Mouse (Mus musculus): Measurements from ENCODE around the gene Sycn. TPM values are rescaled to one million over a fixed set of nuclear protein-coding genes. Genes with fewer than 3 reads are reported as not detected.
A peak's percentile ranks its signal among the peaks of the same experiment; 100 is the strongest.

Gene Sycn
- total RNA-seq, 2 experiments from 2014 or later, result not detected

- no peak for DNase-seq (ENCODE audit: extremely low spot score in 1 of 2, low spot score in 1 of 2)
Measured at GRCm38 (mm10) chr7:28557069-28557468, 16.4 kb downstream of the Sycn start.

- no peak for DNase-seq (ENCODE audit: extremely low spot score in 1 of 2, low spot score in 1 of 2)
Measured at GRCm38 (mm10) chr7:28557708-28558107, 17.0 kb downstream of the Sycn start.

DNA sequence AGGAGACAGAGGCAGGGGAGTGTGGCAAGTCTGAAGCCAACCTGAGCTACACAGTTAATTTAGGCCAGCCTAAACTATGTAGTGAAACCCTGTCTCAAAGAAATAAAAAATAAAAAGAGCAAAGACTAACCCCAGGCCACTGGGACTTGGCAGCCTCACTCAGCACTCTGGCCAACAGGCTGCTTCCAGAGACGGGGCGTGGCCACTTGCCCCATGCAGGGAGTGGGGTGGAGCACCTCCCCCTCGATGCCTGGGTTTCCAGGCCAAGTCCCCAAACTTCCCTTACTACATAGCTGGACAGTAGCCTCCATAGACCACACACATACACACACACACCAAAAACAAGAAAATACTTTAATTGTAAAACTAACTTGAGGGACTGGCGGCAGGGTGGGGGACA lies 17.8 kb downstream of the Sycn start:
- no peak for DNase-seq (ENCODE audit: extremely low spot score in 1 of 2, low spot score in 1 of 2)

GRCm38 (mm10) chr7:28560856-28561255 lies 20.2 kb downstream of the Sycn start:
- DNase-seq (ENCODE audit: extremely low spot score in 1 of 2, low spot score in 1 of 2), result no peak

GRCm38 (mm10) chr7:28561967-28562366 lies 21.3 kb downstream of the Sycn start:
- no peak for DNase-seq (ENCODE audit: extremely low spot score in 1 of 2, low spot score in 1 of 2)

GRCm38 (mm10) chr7:28562371-28562770 lies 21.7 kb downstream of the Sycn start:
- no peak for DNase-seq (ENCODE audit: extremely low spot score in 1 of 2, low spot score in 1 of 2)

- no peak for DNase-seq (ENCODE audit: extremely low spot score in 1 of 2, low spot score in 1 of 2)
Measured at GRCm38 (mm10) chr7:28562951-28563350, 22.3 kb downstream of the Sycn start.

DNA sequence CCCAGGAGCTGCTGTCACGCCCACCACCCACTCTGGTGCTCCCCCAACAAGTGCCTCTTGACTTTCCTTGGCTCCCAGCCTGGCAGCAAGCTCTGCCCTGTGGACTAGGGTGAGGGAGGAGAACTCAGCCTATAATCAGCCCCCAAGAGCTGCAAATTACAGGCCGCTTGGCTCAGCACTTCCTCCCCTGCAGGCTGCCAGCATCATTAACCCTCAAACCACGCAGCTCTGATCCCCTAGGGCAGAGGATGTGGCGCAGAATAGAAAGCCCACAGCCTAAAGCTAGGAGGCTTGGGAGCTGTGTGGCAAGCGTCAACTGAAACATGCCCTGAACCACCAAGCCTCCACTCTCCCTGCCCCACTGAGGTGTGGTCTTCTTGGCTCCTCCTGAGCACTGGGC lies 24.7 kb downstream of the Sycn start:
- DNase-seq (ENCODE audit: extremely low spot score in 1 of 2, low spot score in 1 of 2), result no peak

DNA sequence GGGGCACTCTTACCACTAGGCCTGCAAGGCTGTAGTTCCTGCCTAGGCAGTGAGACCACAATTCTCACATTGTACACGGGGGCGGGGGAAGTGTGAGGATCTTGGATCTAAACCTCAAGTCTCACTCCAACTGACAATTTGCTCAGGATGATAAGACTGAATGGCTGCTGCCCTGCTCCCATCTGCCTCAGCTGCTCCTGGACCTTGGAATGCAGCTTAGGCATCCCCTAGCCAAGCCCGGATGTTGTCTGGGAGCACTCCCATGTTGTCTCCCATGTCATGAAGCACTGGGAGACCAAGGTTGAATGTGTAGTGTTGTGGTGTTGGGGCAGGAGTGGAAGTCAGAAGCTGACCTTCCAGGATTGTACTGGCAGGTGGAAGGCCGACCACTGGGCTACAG lies 26.9 kb downstream of the Sycn start:
- no peak for DNase-seq (ENCODE audit: extremely low spot score in 1 of 2, low spot score in 1 of 2)

DNA sequence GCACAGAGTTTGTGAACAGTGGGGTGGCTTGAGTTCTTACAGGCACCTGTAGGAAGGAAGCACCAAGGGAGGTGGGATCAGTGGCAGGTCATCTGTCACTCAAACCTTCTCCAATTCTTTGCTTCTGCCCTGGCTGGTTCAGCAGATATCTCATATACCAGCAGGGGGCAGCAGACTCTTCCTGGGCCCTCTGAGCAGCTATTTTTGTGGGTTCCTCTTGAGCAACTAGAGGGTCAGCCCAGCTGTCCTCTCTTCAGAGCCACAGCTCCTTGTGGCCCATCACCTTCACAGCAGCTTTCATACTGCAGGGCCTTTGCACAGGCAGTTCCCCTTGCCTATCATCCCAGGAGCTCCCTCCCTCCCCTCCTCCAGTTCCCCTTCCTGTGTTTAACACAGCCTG lies 27.6 kb downstream of the Sycn start:
- DNase-seq (ENCODE audit: extremely low spot score in 1 of 2, low spot score in 1 of 2), result peak; percentile 56 to 75

- DNase-seq (ENCODE audit: extremely low spot score in 1 of 2, low spot score in 1 of 2), result no peak
Measured at GRCm38 (mm10) chr7:28570291-28570981, 29.8 kb downstream of the Sycn start.

DNA sequence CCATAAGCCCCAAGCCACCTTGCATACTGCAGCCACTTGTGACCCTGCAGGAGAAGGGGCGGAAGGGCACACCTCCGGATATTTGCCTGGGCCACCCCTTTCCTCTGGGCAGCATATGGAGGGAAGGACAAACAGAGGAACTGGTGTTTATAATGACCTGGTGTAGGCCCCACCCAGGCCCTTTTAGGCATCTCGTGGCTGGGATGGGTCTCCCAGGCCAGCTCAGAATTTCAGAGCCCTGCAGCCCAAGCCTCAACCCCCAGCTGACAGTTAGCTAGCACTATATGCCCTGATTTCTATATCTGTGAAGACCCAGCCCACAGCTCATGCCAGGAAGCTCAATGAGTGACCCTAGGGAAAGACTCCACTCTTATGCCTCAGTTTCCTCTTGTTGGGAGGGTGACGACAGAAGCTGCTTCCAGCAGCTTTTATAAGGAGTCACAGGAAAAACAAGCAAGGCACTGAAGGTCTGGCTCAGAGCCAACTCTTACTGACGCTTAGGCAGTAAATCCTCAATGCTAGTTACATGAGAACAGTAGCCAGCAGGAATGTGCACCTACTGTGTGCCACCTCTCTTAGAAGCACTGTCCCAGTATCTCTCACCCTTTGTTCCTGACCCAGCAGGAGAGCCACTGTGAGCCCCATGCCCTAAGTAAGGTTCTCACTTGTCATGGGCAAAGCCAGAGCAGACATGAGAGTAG lies 30.4 kb downstream of the Sycn start:
- no peak for DNase-seq (ENCODE audit: extremely low spot score in 1 of 2, low spot score in 1 of 2)

- no peak for DNase-seq (ENCODE audit: extremely low spot score in 1 of 2, low spot score in 1 of 2)
Measured at GRCm38 (mm10) chr7:28572689-28573088, 32.0 kb downstream of the Sycn start.

GRCm38 (mm10) chr7:28573236-28573635 lies 32.6 kb downstream of the Sycn start:
- DNase-seq (ENCODE audit: extremely low spot score in 1 of 2, low spot score in 1 of 2), result no peak

DNA sequence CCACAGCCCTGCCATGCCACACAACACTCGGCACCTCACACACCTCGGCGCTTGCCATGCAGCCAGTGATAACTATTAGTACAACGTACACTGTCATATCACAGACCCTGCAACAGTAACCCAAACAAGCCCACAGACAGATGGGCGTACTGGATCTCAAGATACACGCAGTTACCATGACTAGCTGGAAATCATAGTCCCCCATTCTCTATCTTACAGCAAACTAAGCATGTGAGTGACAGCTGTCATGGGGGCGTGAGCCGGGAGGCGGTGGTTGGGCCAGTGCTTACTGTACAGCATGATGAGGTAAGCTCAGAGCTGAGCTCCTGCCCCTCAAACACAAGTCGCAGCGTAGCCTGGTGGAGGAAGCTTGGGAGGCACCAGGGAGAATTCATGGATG lies 34.9 kb downstream of the Sycn start:
- DNase-seq (ENCODE audit: extremely low spot score in 1 of 2, low spot score in 1 of 2), result peak; percentile 43 to 53

DNA sequence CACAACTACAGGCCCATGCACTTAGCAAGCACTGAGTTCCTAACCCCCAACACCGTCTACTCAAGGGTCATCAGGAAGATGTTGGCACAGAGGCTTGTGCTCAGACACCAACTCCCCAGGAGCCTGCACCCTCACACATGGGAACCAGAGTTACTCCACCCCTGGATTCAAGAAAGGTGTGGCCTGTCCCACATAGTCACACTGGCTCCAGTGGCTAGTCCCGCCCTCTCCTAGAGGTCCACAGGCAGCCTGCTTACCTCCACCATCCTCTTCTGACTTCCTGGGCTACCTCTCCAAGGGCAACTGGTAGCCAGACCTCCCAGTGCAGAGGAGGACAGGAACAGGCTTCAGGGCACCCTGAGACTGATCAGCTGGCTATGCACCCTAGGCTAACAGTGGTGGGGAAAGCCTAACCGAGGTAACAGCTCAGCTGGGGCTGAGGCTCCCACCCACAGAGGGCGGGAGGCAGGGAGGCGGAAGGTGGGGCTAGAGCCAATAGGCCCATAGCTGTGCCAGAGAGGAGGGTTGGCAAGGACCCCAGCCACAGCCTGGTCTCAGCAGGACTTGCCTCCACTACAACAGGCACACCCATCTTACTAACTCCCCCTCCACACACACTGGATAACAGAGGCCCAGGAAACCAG lies 35.7 kb downstream of the Sycn start:
- peak in 1 of 2 experiments; percentile 40 for DNase-seq (ENCODE audit: extremely low spot score in 1 of 2, low spot score in 1 of 2)

GRCm38 (mm10) chr7:28577826-28578542 lies 37.3 kb downstream of the Sycn start:
- DNase-seq (ENCODE audit: extremely low spot score in 1 of 2, low spot score in 1 of 2), result no peak

DNA sequence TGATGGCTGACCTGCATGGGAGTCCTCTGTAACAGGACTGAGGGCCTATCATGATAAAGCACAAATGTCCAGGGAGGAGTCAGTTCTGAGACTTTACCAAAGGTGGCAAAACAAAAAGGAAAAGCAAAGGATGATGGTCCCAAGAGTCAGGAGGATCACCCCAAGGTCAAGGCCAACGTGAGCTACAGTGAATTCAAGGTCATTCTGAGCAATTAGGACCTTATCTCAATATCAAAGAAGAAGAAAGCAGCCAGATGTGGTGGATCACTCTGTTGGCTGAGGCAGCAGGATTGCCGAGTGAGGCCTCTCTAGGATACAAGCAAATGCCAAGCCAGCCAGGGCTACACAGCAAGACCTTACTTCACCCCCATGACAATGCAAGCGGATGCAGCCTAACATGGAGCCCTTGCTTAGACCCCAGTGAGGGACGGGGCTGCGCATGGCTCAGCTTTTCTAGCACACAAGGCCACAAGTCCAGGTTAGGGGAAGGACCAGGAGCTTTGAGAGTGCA lies 37.9 kb downstream of the Sycn start:
- no peak for DNase-seq (ENCODE audit: extremely low spot score in 1 of 2, low spot score in 1 of 2)

DNA sequence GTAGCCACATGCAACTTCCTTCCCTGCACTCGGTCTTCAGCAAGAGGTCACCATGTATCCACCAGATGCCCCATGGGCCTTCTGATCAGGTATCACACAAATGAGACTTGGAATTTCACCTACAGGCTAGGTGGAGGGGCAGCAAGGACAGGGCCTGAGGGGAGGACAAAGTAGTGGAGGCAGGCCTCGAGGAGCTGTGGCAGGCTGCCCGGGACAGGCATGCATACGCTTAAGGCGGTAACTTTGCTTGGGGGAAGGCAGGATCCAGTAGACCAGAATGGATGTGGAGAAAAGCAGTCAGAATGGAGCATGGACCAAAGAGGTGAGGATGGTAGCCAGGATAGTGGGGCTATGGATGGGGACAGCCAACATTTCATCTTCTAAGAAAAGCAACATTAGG lies 39.1 kb downstream of the Sycn start:
- no peak for DNase-seq (ENCODE audit: extremely low spot score in 1 of 2, low spot score in 1 of 2)

- no peak for DNase-seq (ENCODE audit: extremely low spot score in 1 of 2, low spot score in 1 of 2)
Measured at GRCm38 (mm10) chr7:28581721-28582120, 41.0 kb downstream of the Sycn start.

DNA sequence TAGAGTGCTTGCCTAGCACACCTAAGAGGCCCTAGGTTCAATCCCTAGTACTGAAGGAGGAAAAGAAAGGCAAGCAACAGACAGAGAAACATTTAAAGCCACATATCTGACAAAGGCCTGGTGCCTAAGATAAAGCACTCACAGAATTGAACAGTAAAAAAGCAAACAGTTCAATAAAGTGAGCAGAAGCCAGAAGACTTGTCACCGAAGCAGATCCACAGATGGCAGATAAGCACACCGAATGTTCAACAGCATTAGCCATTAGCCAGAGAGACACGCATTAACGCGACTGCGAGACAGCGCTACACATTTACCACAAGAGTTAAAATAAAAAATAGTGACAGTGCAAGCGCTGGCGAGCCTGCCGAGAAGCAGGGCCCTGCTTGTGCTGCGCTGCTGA lies 42.2 kb downstream of the Sycn start:
- DNase-seq (ENCODE audit: extremely low spot score in 1 of 2, low spot score in 1 of 2), result no peak

All from layer of hippocampus, postnatal 25 days (tissue).